Mouse (Mus musculus) testis, adult 2 months (tissue): ENCODE measurements around the gene Plrg1.

Experiments
- CTCF ChIP-seq: fragments of 200-500 bp; IDR thresholded peaks from 2 replicates; pipeline ENCODE4 v1.5.1; 2012; ENCODE audit warnings: low read depth, mild to moderate bottlenecking, inconsistent platforms, low read length, moderate library complexity; ENCODE audit not compliant: control insufficient read depth, insufficient read depth, insufficient replicate concordance
- POLR2A ChIP-seq: fragments of 200-500 bp; IDR thresholded peaks from 2 replicates; pipeline ENCODE4 v1.6.1; 2012; ENCODE audit warnings: low read depth, mild to moderate bottlenecking, inconsistent platforms, low read length, moderate library complexity; ENCODE audit not compliant: control insufficient read depth

DNA sequence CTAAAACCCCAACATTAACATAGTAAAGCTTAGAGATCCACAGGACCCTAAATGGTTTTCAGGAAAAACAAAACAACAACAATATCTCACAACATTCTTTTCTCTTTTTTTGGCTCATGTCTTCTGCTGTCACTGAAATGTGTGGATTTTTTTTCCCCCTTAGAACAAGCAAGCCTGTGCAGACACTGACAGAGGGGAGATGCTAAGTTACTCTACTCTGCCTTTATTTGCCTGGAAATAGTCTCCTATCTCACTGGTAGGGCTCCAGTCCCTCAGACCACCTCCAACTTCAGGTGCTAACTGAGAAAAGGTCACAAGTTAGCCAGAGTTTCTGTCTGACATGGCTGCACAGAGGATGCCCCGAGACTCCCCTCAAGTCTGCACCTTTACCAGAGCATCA lies 43.8 kb downstream of the Plrg1 start:
- no peak for TF ChIP-seq CTCF
- TF ChIP-seq POLR2A, result no peak
